Mouse (Mus musculus): ENCODE measurements around the gene Scube1.

Scube1 gene

DNA sequence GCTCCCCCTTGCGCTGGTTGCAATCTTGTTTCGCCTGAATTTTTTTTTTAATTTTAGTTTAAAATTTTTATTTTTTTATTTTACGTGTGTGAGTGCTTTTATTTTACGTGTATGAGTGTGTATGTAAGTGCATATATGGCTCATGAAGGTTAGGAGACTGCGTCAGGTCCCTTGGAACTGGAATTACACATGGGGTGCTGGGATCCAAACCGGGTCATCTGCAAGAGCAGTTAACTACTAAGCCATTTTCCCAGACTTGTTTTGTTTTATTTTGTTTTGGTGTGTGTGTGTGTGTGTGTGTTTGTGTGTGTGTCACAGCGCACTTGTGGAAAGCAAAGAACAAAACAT, 129.5 kb downstream of the Scube1 start:
- DNase-seq (ENCODE audit: extremely low spot score), result no peak

DNA sequence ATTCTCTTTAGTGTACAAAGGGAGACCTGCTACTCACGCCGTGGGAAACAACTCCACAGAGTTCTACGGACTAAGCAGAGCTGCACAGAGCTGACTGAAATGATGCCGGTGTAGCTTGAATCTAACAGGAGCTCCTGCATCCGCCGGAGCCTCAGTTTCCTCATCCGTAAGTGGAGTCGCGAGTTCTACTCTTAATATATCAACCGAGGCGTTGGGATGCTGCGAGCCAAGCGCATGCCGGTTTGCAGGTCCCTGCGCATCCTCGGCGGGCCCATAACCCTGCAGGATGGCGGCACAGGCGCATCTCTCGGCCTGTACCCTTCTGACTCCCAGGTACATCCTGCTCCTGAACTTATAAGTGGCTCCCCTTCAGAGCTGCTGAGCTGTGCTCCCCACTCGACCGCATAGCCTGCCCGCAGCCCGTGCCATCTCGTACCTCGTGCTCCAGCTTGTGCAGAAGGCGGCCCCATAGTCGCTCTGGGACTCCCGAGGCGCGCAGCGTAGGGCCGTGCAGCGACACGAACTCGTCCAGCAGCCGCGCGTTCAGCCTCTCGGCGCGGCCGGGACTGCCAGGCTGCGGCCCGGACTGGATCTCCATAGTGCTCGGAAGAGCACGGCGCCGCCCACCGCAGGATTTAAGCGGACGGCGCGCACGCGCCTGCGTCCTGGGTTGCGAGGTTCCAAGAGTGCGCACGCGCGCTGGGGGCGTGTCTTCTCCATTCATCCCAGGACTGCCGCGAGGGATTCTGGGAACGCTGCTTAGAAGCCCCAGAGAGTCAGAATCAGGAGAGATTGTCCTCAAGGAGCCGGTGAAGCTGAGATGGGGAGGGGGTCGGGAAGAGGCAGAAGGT, 130.1 kb downstream of the Scube1 start, which contains the start of gene Ttll12:
Gene Ttll12 (minus strand): TSS at position 645 of the 851 bp plus-strand sequence.
- DNase-seq (ENCODE audit: extremely low spot score), result peak; percentile 92

- peak; percentile 38 for DNase-seq (ENCODE audit: extremely low spot score)
Measured at GRCm38 (mm10) chr15:83593702-83594512, 130.9 kb downstream of the Scube1 start.

DNA sequence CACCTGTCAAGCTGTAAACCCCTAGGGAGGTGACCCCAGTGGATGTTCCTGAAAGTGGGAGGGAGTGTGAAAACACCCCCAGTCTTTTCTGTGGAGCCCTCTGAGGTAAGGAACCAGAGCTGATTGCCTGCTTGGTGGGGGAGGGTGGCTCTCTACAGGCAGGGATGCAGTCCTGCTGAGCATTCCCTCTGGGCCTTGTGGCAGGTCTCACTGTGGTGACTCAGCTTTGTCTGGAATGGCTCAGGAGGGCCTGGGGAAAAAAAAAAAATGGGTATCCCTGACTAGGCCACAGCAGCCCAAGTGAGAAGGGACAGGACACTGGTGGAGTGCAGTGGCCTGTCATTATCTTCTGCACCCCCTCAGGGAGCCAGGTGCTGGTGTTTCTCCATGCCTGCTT, 131.6 kb downstream of the Scube1 start:
- no peak for DNase-seq (ENCODE audit: extremely low spot score)

DNA sequence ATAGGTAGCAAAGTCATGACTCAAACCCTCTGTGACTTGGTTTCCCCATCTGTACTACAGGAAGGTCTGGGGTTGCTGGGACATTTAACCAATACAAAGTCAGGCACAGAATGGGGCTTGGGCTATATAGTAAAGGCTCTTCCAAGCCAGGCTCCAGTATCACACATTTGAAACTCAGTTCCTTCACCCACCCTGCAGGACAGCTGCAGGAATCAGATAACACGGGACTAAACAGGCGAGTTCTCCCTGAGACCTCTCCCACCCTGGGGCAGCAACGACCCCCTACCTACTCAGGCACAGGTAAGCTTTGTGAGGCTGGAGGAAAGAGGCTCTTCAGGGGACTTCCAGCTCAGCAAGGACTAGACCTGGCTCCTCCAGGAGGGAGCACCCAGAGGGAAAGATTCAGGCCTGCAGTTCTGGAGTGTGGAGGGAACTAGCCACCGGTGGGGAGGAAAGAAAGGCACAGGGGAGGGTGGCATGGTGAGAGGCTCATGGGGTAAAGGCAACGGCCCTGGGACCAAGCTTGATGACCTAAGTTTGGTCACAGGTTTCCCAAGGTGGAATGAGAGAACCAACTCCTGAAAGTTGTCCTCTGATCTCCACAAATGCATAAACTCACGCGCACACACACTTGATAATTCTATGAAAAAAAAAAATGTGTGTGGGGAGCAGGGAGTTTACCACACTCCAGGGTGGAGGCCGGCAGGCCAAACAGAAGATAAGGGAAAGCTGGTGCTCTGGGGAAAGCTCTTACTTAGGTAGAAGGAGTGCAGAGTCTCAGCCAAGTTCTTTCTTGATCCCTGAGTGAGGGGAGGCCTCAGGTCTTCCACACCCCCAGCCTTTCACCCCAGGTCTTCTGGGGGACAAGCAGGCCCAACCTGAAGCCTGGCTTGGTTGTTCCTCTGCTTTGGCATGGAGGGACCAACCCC, 132.3 kb downstream of the Scube1 start:
- DNase-seq (ENCODE audit: extremely low spot score), result no peak

- DNase-seq (ENCODE audit: extremely low spot score), result no peak
Measured at GRCm38 (mm10) chr15:83591758-83592157, 133.1 kb downstream of the Scube1 start.

GRCm38 (mm10) chr15:83590841-83591240, 134.0 kb downstream of the Scube1 start:
- DNase-seq (ENCODE audit: extremely low spot score), result no peak

DNA sequence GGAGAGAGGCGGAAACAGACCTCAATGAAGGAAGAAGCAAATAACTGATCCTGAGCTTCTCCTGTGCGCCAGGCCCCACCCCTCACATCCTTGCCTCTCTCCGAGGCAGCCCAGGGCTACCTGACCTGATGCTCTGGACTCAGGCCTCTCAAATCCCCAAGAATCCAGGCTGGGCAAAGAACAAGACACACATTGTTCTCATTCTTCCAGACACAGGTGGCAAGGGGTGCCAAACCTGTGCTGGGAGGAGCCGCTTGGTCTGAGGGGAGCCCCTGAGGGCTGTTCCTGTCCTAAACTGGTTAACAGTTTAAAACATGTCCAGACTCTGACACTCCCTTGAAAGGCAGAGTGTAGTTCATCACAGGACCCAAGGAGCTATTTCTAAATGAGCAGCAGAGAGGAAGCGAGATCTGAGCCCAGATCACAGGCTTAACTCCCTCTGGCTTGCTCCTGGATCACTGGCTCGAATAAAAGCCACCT, 140.0 kb downstream of the Scube1 start:
- no peak for DNase-seq (ENCODE audit: extremely low spot score)

- no peak for DNase-seq (ENCODE audit: extremely low spot score)
Measured at GRCm38 (mm10) chr15:83583419-83584156, 141.2 kb downstream of the Scube1 start.

- no peak for DNase-seq (ENCODE audit: extremely low spot score)
Measured at GRCm38 (mm10) chr15:83582931-83583330, 141.9 kb downstream of the Scube1 start.

GRCm38 (mm10) chr15:83576651-83577050, 148.2 kb downstream of the Scube1 start:
- DNase-seq (ENCODE audit: extremely low spot score), result no peak

GRCm38 (mm10) chr15:83575543-83575942, 149.3 kb downstream of the Scube1 start:
- DNase-seq (ENCODE audit: extremely low spot score), result no peak

- DNase-seq (ENCODE audit: extremely low spot score), result no peak
Measured at GRCm38 (mm10) chr15:83574731-83575351, 150.0 kb downstream of the Scube1 start.

GRCm38 (mm10) chr15:83573606-83574005, 151.2 kb downstream of the Scube1 start:
- DNase-seq (ENCODE audit: extremely low spot score), result no peak

GRCm38 (mm10) chr15:83572132-83572531, 152.7 kb downstream of the Scube1 start:
- DNase-seq (ENCODE audit: extremely low spot score), result no peak

DNA sequence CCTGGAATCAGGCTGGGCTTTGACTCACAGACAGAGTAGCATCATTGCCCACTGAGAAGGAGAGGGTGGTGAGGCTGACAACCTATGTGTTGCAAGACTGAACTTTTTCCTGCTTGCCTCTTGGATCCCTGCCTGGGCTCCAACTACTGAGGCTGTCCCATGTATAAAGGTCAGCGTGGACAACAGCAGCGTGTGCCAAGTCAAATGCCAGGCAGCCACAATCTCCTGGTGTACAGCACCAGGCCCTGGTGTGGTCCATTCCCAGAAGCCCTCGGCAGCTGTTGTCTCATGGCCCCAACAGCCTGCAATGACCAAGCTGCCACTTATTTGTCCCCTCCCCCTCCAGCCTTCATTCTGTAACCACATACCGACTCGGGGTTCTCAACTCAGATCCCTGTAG, 153.2 kb downstream of the Scube1 start:
- no peak for DNase-seq (ENCODE audit: extremely low spot score)

GRCm38 (mm10) chr15:83570641-83571040, 154.2 kb downstream of the Scube1 start:
- DNase-seq (ENCODE audit: extremely low spot score), result no peak

GRCm38 (mm10) chr15:83569682-83570081, 155.1 kb downstream of the Scube1 start:
- DNase-seq (ENCODE audit: extremely low spot score), result no peak

DNA sequence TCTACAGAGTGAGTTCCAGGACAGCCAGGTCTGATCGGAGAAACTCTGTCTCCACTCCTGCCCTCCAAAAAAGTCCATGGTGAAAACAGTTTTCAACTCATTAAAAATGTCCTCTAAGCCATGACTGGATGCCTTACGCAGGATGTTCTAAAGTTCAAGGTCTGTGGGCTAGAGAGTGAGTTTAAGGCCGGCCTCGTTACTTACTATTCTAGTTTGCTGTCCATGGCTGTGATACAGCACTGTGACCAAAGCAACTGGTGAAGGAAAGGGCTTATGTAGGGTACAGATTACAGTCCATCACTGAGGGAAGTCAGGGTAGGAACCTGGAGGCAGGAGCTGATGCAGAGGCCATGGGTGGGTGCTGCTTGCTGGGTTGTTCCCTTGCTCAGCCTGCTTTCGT, 156.3 kb downstream of the Scube1 start:
- DNase-seq (ENCODE audit: extremely low spot score), result no peak

DNA sequence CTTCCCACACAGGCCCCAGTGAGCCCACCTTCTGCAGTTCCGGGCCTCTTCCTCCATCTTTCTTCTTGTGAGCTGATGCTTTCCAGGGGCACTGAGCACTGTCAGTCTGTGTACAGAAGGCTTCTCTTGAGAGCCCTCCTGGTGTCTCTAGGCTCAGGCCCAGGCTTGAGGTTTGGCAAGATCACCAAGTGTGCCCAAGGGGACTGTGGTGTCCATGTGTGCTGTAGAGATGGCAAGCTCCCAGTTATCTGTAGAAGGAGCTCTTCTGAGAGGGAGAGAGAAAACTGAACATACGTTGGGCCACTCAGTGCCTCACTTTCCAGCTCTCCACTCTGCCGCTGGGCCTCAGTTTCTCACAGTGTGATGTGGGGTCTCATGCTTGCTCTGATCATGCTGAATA, 157.1 kb downstream of the Scube1 start:
- DNase-seq (ENCODE audit: extremely low spot score), result no peak
